Mouse (Mus musculus): ENCODE measurements around the gene Adamts20. TPM values are rescaled to one million over a fixed set of nuclear protein-coding genes. Genes with fewer than 3 reads are reported as not detected.
"Not testable (repeated sequence)": the region's sequence is repeated elsewhere in the genome, so short reads cannot be mapped to it uniquely, and the experiment has no call there.

Gene Adamts20
- total RNA-seq, 2 experiments from 2014 or later, result 11.9 to 13.6 TPM

DNA sequence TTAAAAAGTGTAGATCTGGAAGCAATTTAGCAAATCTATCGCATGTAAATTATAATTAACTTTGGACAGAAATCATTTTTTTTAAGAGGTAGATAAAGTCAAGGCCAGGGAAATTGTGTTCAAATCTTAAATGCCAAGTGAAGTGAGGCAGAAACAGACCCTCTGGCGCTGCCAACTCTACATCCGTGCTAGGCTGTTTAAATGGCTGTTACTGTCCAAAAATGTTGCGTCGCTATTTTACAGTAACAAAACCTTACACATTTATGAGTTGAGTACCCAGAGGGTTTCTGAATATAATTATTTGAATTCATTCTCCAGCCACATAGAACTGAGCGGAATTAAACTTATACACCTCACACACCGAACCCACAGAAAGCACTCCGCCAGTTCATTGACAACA lies 13.6 kb downstream of the Adamts20 start:
- DNase-seq (ENCODE audit: extremely low spot score in 1 of 2, low spot score in 1 of 2), result no peak

DNA sequence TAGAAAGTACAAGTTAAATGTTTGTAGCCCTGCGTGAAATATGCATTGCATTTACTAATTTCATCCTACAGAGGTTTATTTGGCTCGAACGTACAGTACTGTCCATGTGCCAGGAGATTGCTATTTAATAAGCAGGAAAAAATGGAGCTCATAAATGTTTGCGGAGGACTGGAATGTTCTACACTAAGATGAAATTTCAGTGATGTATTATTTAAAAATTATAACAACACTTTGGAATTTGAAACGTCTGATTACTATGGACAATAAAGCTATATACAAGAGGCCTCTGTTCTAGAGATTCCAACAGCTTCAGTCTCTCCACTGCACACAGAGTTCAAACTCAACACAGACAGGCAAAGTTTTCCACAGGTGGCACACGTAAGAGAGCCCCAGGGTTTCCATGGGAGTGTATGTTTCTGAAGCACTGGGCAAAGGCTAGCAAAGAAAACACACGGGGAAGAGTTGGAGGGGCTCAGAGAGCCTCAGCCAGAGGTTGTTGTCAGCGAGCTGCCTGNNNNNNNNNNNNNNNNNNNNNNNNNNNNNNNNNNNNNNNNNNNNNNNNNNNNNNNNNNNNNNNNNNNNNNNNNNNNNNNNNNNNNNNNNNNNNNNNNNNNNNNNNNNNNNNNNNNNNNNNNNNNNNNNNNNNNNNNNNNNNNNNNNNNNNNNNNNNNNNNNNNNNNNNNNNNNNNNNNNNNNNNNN lies 20.6 kb downstream of the Adamts20 start:
- DNase-seq (ENCODE audit: extremely low spot score in 1 of 2, low spot score in 1 of 2), result no peak

DNA sequence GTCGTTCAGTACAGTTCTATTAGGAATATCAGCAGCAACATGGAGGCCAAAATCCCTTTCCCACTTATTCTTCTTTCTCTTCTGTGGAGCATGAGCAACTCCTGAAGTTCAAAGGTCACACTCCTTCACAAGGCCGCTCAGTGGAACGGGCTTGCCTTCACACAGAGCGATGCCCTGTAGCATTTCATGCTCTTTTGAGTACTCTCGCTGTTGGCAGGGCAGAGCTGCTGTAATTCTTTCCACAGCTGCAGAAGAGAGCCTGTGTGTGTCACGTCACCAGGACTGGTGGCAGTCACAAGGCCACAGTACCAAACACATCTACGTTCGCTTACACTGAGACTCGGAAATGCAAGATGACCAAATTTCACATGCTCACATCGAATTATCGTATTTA lies 21.2 kb downstream of the Adamts20 start:
- no peak for DNase-seq (ENCODE audit: extremely low spot score in 1 of 2, low spot score in 1 of 2)

DNA sequence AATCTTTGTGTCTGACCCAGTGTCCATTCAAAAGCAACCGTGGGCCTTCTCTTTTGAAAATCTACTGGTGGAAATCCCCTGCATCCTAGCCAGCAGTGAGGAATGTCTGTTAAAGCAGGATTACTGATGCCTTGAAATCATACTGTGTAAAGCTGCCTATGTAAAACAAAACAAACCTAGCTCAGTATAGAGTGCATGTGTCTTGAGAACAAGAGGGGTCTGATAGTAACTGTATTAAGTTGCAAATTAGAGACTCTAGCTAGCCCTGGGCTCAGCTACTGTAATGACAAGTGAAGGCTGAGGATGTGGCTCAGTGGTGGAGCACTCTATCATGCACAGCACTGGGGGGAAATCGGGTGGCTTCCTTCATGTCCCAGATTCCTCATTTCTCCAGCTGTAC lies 22.2 kb downstream of the Adamts20 start:
- DNase-seq (ENCODE audit: extremely low spot score in 1 of 2, low spot score in 1 of 2), result no peak

DNA sequence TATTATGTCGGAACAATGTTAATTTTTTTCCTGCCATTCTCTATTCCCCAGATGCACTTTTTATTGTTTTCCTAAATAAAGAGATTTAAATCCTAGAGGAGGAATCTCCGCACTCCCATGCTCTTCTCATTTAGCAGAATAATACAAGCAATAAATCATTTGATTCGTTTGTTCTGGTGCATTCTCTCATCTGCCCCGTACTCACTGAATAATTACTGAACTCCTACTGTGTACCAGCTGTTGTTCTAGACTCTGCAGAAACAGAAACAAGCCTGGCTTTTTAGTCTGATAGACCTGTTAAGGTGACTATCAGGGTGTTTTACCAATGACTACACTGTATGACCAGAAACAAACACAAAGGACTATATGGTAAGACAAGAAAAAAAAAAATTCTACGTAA lies 29.7 kb downstream of the Adamts20 start:
- no peak for DNase-seq (ENCODE audit: extremely low spot score in 1 of 2, low spot score in 1 of 2)

DNA sequence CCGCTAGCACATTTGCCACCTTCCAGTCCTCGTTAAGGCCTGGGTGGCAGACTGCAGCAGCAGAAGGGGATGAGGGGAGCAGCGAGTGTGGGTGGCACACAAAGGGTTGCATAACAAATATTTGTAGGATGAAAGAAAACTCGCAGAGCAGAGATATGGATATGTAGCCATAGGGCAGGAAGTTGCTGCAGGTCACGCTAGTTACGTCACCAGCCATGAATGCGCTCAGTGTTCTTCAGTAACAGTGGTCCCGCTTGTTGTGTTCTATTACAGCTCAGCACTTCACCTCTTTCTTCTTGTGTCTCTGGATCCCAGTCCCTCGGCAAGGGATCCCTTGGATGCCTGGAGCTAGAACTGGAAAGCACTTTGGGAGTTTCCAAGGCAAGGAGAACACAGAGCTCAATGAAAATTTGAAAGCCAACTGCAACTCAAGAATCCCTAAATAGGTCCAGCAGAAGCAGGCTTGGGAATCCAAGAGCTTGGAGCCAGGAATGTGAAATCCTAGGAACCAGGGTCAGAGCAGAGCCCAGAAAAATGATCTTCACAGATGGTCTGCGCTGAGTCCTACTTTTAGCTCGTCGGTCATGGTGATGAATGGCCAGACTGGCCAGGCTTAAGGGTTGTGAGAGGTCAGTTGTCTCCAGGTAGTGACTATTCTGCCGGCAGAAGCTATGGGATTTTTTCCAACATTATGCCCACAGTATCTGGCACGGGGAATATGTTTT lies 34.4 kb downstream of the Adamts20 start:
- peak; percentile 10 to 15 for DNase-seq (ENCODE audit: extremely low spot score in 1 of 2, low spot score in 1 of 2)

DNA sequence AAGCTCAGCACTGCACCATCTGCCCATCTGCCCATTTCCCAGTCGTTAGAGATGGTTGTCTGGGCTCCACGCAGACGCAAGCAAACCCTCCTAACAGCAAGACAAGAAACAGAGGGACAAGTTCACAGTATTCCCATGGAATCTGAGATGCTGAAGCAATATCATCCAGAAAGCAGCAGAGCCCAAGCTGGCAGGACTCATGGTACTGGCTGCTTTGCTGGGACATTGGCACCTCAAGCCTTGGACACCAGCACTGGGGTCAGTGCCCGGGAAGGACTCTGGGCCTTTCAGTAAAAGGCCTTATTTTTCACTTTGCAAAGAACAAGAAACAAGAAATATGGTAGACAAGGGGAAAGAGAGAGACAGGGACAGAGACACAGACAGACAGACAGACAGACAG lies 36.5 kb downstream of the Adamts20 start:
- DNase-seq (ENCODE audit: extremely low spot score in 1 of 2, low spot score in 1 of 2), result no peak

DNA sequence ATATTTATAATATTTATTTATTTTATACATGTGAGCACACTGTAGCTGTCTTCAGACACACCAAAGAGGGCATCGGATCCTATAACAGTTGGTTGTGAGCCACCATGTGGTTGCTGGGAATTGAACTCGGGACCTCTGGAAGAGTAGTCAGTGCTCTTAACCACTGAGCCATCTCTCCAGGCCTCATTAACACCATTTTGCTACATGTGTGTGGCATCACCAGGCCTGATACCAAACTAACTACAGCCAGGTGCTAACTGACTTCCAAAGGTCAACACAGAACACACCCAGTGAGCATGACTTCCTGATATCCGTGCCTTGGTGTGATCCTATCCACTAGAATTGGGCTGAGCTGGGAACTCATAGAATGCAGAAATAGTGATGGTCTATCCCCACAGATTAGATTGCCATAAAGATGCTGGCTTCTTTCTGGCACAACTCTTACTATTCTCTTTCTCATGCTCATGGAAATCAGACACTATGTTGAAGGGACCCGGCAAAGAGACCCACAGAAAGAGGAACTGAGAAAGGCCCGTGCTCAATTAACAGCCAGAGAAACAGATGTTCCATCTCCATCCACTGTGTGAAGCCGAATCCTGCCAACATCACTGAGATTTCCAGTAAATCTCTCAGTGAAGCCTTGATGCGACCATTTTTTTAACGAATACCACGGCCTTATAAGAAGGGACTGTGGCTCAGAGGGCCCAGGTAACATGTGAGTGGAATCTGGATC lies 37.6 kb downstream of the Adamts20 start:
- DNase-seq (ENCODE audit: extremely low spot score in 1 of 2, low spot score in 1 of 2), result no peak

DNA sequence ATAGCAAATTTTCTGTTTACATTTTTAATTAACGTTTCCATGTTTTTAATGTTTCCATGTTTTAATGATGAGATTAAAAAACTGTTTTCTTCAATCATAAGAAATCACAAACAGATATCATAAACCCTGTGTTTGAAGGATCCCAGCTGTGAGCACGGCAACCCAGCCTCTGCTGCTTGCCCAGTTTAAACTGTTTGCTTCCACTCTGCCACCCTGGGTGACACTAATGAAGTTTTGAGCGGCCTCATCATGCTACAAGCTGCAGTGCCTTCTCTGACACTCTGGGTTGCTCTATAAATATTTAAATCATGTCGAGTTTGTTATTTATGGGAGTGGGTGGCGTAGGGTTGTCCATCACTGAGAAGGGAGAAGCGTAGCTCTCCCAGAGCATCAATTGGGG lies 44.7 kb downstream of the Adamts20 start:
- no peak for DNase-seq (ENCODE audit: extremely low spot score in 1 of 2, low spot score in 1 of 2)

DNA sequence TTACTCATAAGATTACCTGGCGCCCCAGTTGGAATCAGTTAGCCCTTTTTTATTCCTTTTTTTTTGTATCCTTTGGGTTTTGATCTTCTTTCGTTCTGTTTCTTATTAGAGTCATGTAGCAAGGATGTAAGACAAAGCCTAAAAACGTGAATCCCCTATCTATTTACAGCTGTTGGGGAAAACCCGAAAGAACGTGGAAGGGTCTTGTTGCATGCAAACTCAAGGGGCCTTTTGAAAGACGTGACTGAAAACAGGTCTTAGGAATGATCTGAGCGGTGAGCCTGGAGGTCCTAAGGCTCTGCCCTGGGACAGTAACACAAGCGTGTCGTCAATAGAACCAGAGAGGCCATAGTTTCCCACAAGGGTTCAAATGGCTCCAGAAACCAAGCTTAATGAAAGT lies 46.1 kb downstream of the Adamts20 start:
- DNase-seq (ENCODE audit: extremely low spot score in 1 of 2, low spot score in 1 of 2), result no peak

DNA sequence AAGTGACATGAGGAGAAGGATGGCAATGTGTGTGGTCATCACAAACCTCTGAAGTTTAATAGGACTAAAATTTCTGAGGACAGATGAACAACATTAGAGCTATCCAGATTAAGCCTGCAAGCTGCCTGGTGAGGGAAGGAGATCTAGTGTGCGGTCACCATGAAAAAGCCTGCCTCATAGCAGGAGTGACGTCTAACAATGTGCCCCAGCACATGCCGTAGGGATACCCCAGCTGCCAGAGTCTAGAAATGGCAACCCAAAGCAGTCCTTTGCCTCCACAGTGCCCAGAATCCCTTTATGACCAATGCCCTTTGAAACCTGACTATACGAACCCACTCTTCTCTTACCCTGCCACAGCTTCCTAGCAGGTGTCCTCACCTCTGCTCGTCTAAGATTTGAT lies 46.8 kb downstream of the Adamts20 start:
- DNase-seq (ENCODE audit: extremely low spot score in 1 of 2, low spot score in 1 of 2), result no peak

DNA sequence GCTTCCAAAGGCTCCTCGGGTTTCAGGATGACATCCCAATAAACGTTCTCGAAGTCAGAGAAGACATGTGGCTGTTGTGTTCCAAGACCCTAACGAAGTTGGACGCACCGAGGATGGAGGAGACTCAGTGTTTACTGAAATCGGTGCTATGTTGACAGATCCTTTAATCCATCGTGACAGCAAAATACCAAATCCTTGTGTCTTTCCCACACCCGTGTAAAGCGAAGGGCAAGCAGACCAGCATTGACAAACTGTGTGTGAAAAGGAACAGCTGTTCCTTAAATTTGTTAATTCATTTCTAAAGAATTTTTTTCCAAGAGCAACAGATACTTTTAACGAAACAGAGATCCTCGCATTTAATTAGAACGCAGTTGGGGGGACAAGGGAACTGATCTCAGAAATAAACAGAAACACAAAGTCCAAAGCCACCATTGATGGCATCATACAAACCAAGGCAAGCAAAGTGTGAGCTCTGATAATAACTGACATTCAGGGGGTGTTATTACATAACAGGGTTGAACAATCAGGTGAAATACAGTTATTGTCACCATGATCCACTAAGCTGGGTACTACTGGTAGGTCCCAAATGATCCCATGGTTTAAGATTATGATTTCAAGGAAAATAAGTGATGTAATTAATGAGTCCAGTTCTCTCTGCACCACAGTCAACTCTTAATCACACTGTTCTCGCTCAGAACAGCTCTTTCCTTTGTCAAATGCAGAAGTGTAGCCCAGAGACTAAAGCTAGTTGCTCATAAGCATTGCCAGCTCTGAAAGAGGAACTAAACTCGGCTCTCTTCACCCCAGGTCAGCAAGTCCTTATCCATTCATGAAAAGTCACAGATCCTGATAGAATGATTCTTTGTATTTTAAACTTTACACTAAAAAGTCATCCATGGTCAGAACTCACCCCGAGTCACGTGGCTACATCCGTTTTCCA lies 47.7 kb downstream of the Adamts20 start:
- DNase-seq (ENCODE audit: extremely low spot score in 1 of 2, low spot score in 1 of 2), result no peak

DNA sequence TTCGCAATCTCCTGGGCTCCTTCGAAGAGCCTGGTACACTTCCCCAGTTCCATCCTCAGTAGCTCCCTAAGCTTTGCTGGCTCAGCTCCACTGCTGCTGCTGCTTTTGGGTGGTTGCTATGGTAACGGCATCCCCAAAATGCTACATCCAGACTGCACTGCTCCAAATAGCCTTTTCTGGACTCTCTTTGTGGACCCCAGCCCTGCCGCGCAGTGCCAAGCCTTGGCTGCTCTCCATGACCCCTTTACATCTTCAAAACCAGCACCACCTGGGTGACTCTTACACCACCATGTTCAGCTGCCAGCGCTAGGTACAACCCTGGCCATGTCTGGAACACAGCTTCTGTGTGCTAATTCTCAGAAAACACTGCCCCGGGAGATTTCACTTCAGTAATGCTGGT lies 55.4 kb downstream of the Adamts20 start:
- DNase-seq (ENCODE audit: extremely low spot score in 1 of 2, low spot score in 1 of 2), result peak; percentile 42 to 47

DNA sequence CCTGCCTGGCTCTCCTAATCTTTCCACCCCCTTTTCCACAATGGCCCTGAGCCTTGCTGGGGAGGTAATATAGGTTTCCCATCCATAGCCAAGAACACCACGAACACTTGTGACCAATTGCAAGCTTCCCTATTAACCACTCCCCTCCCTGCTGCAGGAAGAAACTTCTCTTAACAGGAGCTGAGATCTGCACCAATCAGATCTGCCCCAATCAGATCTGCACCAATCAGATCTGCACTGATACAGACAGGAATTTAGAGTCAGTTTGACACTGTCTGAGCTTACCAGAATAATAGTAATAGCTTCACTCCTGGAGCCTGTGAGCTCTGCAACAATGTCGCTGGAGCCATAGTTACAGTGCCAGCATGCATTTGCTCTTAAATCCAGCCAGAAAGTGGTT lies 58.9 kb downstream of the Adamts20 start:
- DNase-seq (ENCODE audit: extremely low spot score in 1 of 2, low spot score in 1 of 2), result no peak

DNA sequence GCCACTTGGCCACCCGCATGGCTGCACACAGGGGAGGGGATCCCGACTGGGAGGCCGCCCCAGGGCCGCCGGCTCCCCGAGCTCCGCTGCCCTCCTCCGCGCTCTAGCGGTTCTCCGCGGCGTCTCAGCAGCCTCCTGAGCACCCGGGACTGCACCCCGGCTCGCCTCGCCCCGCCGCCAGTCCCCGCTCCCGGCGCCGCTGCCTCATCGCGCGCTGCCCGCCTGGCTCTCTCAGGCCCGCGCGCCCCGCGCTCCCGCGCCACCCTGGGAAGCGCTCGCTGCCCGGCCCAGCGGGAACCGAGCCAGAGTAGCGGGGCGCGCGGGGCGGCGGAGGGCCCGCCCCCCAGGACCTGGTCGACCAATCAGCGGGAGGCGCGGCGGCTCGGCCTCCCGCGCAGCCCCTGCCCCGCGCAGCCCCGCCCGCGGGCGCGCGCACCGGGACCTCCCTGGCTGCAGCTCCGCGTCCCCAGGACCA lies 61.1 kb downstream of the Adamts20 start:
- peak; percentile 90 to 93 for DNase-seq (ENCODE audit: extremely low spot score in 1 of 2, low spot score in 1 of 2)

DNA sequence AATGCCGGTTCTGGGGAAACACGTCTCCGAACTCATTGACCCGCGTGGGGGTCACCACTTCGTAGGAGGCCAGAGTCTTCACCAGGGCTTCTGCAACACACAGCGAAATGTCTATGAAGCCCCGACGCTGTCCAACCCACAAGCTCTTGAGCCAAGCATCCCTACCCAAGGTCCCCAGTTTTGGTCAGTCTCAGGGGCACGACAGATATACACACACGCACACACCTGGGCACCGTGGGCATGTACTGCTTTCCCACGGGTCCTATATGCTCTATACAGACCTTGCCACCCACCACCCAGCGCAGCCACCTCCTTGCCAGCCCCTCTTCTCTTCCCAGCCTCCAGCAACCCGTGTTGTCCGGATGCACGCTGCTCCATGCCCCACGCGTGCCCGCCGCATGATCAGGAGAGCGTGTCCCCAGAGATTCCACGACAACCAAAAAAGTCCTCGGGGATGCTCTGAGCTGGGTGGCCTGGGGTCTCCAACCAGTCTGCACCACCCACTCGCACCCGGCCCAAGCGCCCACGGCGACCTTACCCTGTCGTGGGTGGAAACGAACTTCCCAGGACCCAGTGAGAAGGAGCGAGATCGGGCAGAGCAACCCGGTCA lies 61.7 kb downstream of the Adamts20 start:
- DNase-seq (ENCODE audit: extremely low spot score in 1 of 2, low spot score in 1 of 2), result peak in 1 of 2 experiments; percentile 16

DNA sequence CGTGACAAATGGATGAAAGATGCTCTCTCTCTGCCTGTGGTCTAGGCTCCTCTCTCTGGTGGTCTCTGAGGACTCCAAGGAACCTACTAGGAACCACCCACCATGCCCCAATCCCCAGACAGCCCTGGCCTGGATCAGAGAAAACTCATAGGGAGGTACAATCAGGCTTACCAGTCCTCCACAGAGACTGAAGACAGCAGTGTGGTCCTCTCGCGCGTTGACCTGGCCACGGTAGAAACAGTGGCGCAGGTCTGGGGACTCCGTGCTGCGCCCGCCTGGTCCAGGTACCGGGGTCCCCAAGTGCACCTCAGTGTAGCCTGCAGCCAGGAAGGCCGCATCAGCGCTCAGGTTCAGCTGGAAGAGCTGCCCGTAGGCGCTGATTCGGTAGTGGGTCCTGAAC lies 62.2 kb downstream of the Adamts20 start:
- DNase-seq (ENCODE audit: extremely low spot score in 1 of 2, low spot score in 1 of 2), result no peak

DNA sequence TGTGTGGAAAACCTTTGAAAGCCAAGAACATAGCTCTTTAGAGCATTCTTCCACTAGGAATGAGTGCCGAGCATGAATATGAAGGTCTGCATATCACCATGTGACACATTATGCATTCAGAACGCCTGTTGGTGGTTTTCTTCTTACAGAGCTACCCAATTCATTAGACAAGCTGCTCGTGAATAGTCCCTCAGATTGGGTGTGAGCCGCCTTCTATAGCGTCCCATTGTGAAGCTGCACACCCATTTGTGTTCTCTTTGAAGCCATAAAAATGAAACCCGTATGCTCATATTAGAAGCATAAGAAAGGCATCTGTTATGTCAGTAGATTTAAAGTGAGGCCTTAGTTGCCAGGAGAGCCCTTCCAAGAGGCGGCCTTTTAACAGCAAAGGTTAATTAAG lies 72.5 kb downstream of the Adamts20 start:
- DNase-seq (ENCODE audit: extremely low spot score in 1 of 2, low spot score in 1 of 2), result no peak

DNA sequence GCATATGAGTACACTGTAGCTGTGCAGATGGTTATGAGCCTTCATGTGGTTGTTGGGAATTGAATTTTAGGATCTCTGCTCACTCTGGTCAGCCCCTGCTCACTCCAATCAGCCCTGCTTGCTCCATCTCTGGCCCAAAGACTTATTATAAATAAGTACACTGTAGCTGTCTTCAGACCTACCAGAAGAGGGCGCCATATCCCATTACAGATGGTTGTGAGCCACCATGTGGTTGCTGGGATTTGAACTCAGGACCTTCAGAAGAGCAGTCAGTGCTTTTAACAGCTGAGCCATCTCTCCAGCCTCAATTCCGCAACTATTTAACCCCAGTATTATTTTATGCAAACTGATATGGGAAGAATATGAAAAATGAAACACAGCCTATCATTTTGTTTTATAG lies 75.1 kb downstream of the Adamts20 start:
- not testable (repeated sequence) for DNase-seq (ENCODE audit: extremely low spot score in 1 of 2, low spot score in 1 of 2)

DNA sequence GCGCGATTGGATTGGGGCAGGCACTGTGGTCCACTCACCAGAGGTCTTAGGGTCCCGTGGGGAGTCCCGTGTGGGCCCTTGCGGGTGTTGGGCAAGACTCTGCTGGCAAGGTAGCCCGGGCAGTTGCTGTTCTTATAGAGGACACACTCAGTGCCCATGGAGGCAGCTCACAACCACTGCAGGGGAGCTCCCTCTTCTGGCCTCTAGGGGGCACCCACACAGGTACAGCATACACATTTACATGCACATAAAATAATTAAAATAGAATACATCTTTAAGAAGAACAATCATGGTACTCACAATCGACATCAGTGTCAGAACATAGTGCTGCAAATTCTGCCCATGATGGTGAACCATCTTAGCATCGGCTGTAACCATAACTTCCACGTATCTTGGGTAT lies 85.8 kb downstream of the Adamts20 start:
- DNase-seq (ENCODE audit: extremely low spot score in 1 of 2, low spot score in 1 of 2), result no peak

Data from layer of hippocampus, postnatal 25 days (tissue).